Mouse (Mus musculus): ENCODE data around the gene Trim2. TPM values are rescaled to one million over a fixed set of nuclear protein-coding genes. Genes with fewer than 3 reads are reported as not detected.

Trim2 gene
- polyA plus RNA-seq, 1 experiment from 2014 or later: 9.3 TPM

DNA sequence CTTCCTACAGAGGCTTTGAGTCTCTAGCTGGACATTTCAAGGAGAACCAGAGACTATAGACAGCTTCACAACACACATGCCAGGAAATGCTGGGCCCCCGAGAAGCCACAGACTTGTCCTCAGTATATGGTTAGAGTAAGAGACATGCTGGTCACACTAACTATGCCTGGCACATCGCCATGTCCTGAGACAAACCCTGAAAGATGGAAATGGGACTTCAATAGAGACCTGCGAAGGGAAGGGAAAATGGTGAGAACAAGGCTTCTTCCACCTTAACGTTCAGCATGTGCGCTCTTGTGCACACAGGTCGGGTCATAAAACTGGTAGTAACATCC is 38.9 kb upstream of the Trim2 start:
- H3K4me3 ChIP-seq (ENCODE audit: control insufficient read depth in 1 of 2, insufficient read depth in 1 of 2, low read depth in 1 of 2, low read length in 2 of 2): peak overlapping the region in 1 of 2 experiments; percentile 45; a peak in 2 of 4 replicates
- H3K36me3 ChIP-seq (ENCODE audit: control insufficient read depth, insufficient read depth, low read length): no peaks in the 10 kb centered on the region
- WGBS: 37% methylated on average over 6 of the region's 6 CpGs
- peaks cover 15% of the 10 kb centered on the region for H3K27me3 ChIP-seq (ENCODE audit: control insufficient read depth, insufficient read depth, low read length)
- H3K27ac ChIP-seq (replicated peaks in 1 of 2; ENCODE audit: control insufficient read depth in 1 of 2, insufficient read depth in 1 of 2, low read depth in 2 of 2, low read length in 2 of 2): no peak overlapping the region
- no peaks in the 10 kb centered on the region for H3K9me3 ChIP-seq (ENCODE audit: control insufficient read depth, low read length)
- H3K9ac ChIP-seq (ENCODE audit: low read length): no peak overlapping the region
- H3K4me2 ChIP-seq (ENCODE audit: low read length): peak overlapping the region; percentile 90
- peaks cover 0 to 3% of the 10 kb centered on the region in 2 experiments; a peak in 1 of 4 replicates for H3K4me1 ChIP-seq (ENCODE audit: control insufficient read depth in 2 of 2, insufficient read depth in 2 of 2, low read length in 2 of 2)
- ATAC-seq (ENCODE audit: insufficient number of reproducible peaks, insufficient read depth, low FRiP score, low read depth): no peak

- peak overlapping the region; percentile 52; the same call in 1 of the 2 replicates for H3K9ac ChIP-seq (ENCODE audit: low read length)
- H3K36me3 ChIP-seq (ENCODE audit: control insufficient read depth, insufficient read depth, low read length): no peaks in the 10 kb centered on the region
- H3K4me2 ChIP-seq (ENCODE audit: low read length): peak overlapping the region; percentile 90
- peak; percentile 19; the same call in 1 of the 2 replicates for ATAC-seq (ENCODE audit: insufficient number of reproducible peaks, insufficient read depth, low FRiP score, low read depth)
- H3K9me3 ChIP-seq (ENCODE audit: control insufficient read depth, low read length): no peaks in the 10 kb centered on the region
- H3K4me1 ChIP-seq (ENCODE audit: control insufficient read depth in 2 of 2, insufficient read depth in 2 of 2, low read length in 2 of 2): 0 out of 4 replicates have a peak, but pooled peaks cover 0 to 3% of the 10 kb centered on the region in 2 experiments
- H3K27ac ChIP-seq (replicated peaks in 1 of 2; ENCODE audit: control insufficient read depth in 1 of 2, insufficient read depth in 1 of 2, low read depth in 2 of 2, low read length in 2 of 2): peak overlapping the region in 1 of 2 experiments; percentile 10; a peak in 1 of 4 replicates
- WGBS: 7% methylated on average over 28 of the region's 28 CpGs
- H3K4me3 ChIP-seq (ENCODE audit: control insufficient read depth in 1 of 2, insufficient read depth in 1 of 2, low read depth in 1 of 2, low read length in 2 of 2): peak overlapping the region; percentile 45
- peaks cover 15% of the 10 kb centered on the region for H3K27me3 ChIP-seq (ENCODE audit: control insufficient read depth, insufficient read depth, low read length)
Measured at GRCm38 (mm10) chr3:84344725-84345645, 38.3 kb upstream of the Trim2 start.

- no peak overlapping the region for H3K27ac ChIP-seq (replicated peaks in 1 of 2; ENCODE audit: control insufficient read depth in 1 of 2, insufficient read depth in 1 of 2, low read depth in 2 of 2, low read length in 2 of 2)
- no peaks in the 10 kb centered on the region for H3K9me3 ChIP-seq (ENCODE audit: control insufficient read depth, low read length)
- no peak overlapping the region for H3K9ac ChIP-seq (ENCODE audit: low read length)
- no peak overlapping the region for H3K4me3 ChIP-seq (ENCODE audit: control insufficient read depth in 1 of 2, insufficient read depth in 1 of 2, low read depth in 1 of 2, low read length in 2 of 2)
- ATAC-seq (ENCODE audit: insufficient number of reproducible peaks, insufficient read depth, low FRiP score, low read depth): no peak
- no peak overlapping the region for H3K4me2 ChIP-seq (ENCODE audit: low read length)
- WGBS: 83% methylated on average over 9 of the region's 9 CpGs
- peaks cover 11% of the 10 kb centered on the region for H3K27me3 ChIP-seq (ENCODE audit: control insufficient read depth, insufficient read depth, low read length)
- 0 out of 4 replicates have a peak, but pooled peaks cover 0 to 3% of the 10 kb centered on the region in 2 experiments for H3K4me1 ChIP-seq (ENCODE audit: control insufficient read depth in 2 of 2, insufficient read depth in 2 of 2, low read length in 2 of 2)
- no peaks in the 10 kb centered on the region for H3K36me3 ChIP-seq (ENCODE audit: control insufficient read depth, insufficient read depth, low read length)
Measured at GRCm38 (mm10) chr3:84343101-84343500, 36.4 kb upstream of the Trim2 start.

GRCm38 (mm10) chr3:84341811-84342210 is 35.1 kb upstream of the Trim2 start:
- 73% methylated on average over 7 of the region's 7 CpGs for WGBS
- ATAC-seq (ENCODE audit: insufficient number of reproducible peaks, insufficient read depth, low FRiP score, low read depth): no peak
- no peaks in the 10 kb centered on the region for H3K36me3 ChIP-seq (ENCODE audit: control insufficient read depth, insufficient read depth, low read length)

DNA sequence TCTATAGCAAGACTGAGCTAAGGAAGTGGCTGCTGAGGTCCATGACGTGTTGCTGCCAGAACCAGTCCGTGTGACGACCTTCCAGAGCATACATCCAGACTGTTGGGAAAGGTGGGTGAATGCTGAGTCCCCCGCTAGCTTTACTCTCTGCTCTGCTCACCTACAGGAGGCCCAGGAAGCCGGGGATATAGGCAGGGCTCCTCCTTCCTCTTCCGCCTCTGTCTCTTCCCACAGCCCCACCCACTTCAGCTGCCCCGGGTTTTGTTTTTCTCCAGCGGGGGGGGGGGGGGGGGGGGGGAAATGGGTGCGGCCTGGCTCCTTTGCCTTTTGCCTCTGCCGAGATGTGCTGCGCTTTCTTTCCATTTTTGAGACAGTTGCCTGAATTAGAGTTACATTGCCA is 30.9 kb upstream of the Trim2 start:
- Histone ChIP-seq H3K4me2 (ENCODE audit: low read length) (peak overlapping the region; percentile 1; the same call in 1 of the 2 replicates), H3K4me1 (ENCODE audit: control insufficient read depth in 2 of 2, insufficient read depth in 2 of 2, low read length in 2 of 2) (peaks cover 6 to 8% of the 10 kb centered on the region in 2 experiments; a peak in 3 of 4 replicates), H3K27me3 (ENCODE audit: control insufficient read depth, insufficient read depth, low read length) (no peaks in the 10 kb centered on the region; the same call in 1 of the 2 replicates), H3K9me3 (ENCODE audit: control insufficient read depth, low read length) (no peaks in the 10 kb centered on the region), H3K27ac (replicated peaks in 1 of 2; ENCODE audit: control insufficient read depth in 1 of 2, insufficient read depth in 1 of 2, low read depth in 2 of 2, low read length in 2 of 2) (no peak overlapping the region), H3K9ac (ENCODE audit: low read length) (no peak overlapping the region), H3K4me3 (ENCODE audit: control insufficient read depth in 1 of 2, insufficient read depth in 1 of 2, low read depth in 1 of 2, low read length in 2 of 2) (no peak overlapping the region), H3K36me3 (ENCODE audit: control insufficient read depth, insufficient read depth, low read length) (no peaks in the 10 kb centered on the region)
- ATAC-seq (ENCODE audit: insufficient number of reproducible peaks, insufficient read depth, low FRiP score, low read depth): no peak
- WGBS: 42% methylated on average over 8 of the region's 11 CpGs

More at GRCm38 (mm10) chr3:84341811-84342210, 35.1 kb upstream of the Trim2 start:
- Histone ChIP-seq H3K4me3 (ENCODE audit: control insufficient read depth in 1 of 2, insufficient read depth in 1 of 2, low read depth in 1 of 2, low read length in 2 of 2) (no peak overlapping the region), H3K27ac (replicated peaks in 1 of 2; ENCODE audit: control insufficient read depth in 1 of 2, insufficient read depth in 1 of 2, low read depth in 2 of 2, low read length in 2 of 2) (no peak overlapping the region), H3K4me1 (ENCODE audit: control insufficient read depth in 2 of 2, insufficient read depth in 2 of 2, low read length in 2 of 2) (peaks cover 0 to 3% of the 10 kb centered on the region in 2 experiments; a peak in 1 of 4 replicates), H3K4me2 (ENCODE audit: low read length) (no peak overlapping the region), H3K27me3 (ENCODE audit: control insufficient read depth, insufficient read depth, low read length) (no peaks in the 10 kb centered on the region), H3K9ac (ENCODE audit: low read length) (no peak overlapping the region), H3K9me3 (ENCODE audit: control insufficient read depth, low read length) (no peaks in the 10 kb centered on the region)

- no peak overlapping the region for H3K4me3 ChIP-seq (ENCODE audit: control insufficient read depth in 1 of 2, insufficient read depth in 1 of 2, low read depth in 1 of 2, low read length in 2 of 2)
- H3K4me1 ChIP-seq (ENCODE audit: control insufficient read depth in 2 of 2, insufficient read depth in 2 of 2, low read length in 2 of 2): peaks cover 6 to 8% of the 10 kb centered on the region in 2 experiments; a peak in 3 of 4 replicates
- WGBS: 91% methylated on average over 12 of the region's 12 CpGs
- no peak overlapping the region for H3K9ac ChIP-seq (ENCODE audit: low read length)
- no peaks in the 10 kb centered on the region; the same call in 1 of the 2 replicates for H3K27me3 ChIP-seq (ENCODE audit: control insufficient read depth, insufficient read depth, low read length)
- no peaks in the 10 kb centered on the region for H3K9me3 ChIP-seq (ENCODE audit: control insufficient read depth, low read length)
- H3K4me2 ChIP-seq (ENCODE audit: low read length): no peak overlapping the region
- no peak overlapping the region for H3K27ac ChIP-seq (replicated peaks in 1 of 2; ENCODE audit: control insufficient read depth in 1 of 2, insufficient read depth in 1 of 2, low read depth in 2 of 2, low read length in 2 of 2)
- ATAC-seq (ENCODE audit: insufficient number of reproducible peaks, insufficient read depth, low FRiP score, low read depth): no peak
- no peaks in the 10 kb centered on the region for H3K36me3 ChIP-seq (ENCODE audit: control insufficient read depth, insufficient read depth, low read length)
Measured at GRCm38 (mm10) chr3:84336342-84336741, 29.7 kb upstream of the Trim2 start.

- peak overlapping the region; percentile 54; the same call in 1 of the 2 replicates for H3K4me2 ChIP-seq (ENCODE audit: low read length)
- WGBS: 45% methylated on average over 8 of the region's 8 CpGs
- no peak overlapping the region for H3K4me3 ChIP-seq (ENCODE audit: control insufficient read depth in 1 of 2, insufficient read depth in 1 of 2, low read depth in 1 of 2, low read length in 2 of 2)
- H3K9ac ChIP-seq (ENCODE audit: low read length): no peak overlapping the region
- no peaks in the 10 kb centered on the region for H3K9me3 ChIP-seq (ENCODE audit: control insufficient read depth, low read length)
- H3K4me1 ChIP-seq (ENCODE audit: control insufficient read depth in 2 of 2, insufficient read depth in 2 of 2, low read length in 2 of 2): peaks cover 6 to 8% of the 10 kb centered on the region in 2 experiments; a peak in 3 of 4 replicates
- ATAC-seq (ENCODE audit: insufficient number of reproducible peaks, insufficient read depth, low FRiP score, low read depth): no peak
- H3K27ac ChIP-seq (replicated peaks in 1 of 2; ENCODE audit: control insufficient read depth in 1 of 2, insufficient read depth in 1 of 2, low read depth in 2 of 2, low read length in 2 of 2): no peak overlapping the region
- no peaks in the 10 kb centered on the region for H3K36me3 ChIP-seq (ENCODE audit: control insufficient read depth, insufficient read depth, low read length)
- H3K27me3 ChIP-seq (ENCODE audit: control insufficient read depth, insufficient read depth, low read length): no peaks in the 10 kb centered on the region; the same call in 1 of the 2 replicates
Measured at GRCm38 (mm10) chr3:84335421-84336073, 28.9 kb upstream of the Trim2 start.
